Mouse (Mus musculus) intestine, embryonic 14.5 days (tissue): ENCODE measurements around the gene Fhod1. TPM values are rescaled to one million over a fixed set of nuclear protein-coding genes. Genes with fewer than 3 reads are reported as not detected.

Experiments
- ATAC-seq: fragments of 200-750 bp; cut with Nextera tagmentation; replicated peaks from 2 replicates; pipeline ENCODE4 v1.8.0; 2017; ENCODE audit warnings: low read depth, moderate number of reproducible peaks, moderate TSS enrichment, moderate library complexity; ENCODE audit not compliant: low FRiP score, low TSS enrichment
- DNase-seq: peaks from one replicate; pipeline ENCODE4 v3.0.0-alpha.2; 2018; ENCODE audit warnings: low spot score
- H3K27ac ChIP-seq: fragments of 300-500 bp; sonication (generic); 2 replicates; pipeline ENCODE4 v1.5.1; 2014; ENCODE audit warnings: low read depth, mild to moderate bottlenecking, control low read depth
- H3K27me3 ChIP-seq: fragments of 300-500 bp; sonication (generic); replicated peaks from 2 replicates; pipeline ENCODE4 v1.6.1; 2014; ENCODE audit warnings: low read length, control low read depth; ENCODE audit not compliant: control insufficient read depth, insufficient read depth
- H3K36me3 ChIP-seq: fragments of 300-500 bp; sonication (generic); 2 replicates; pipeline ENCODE4 v1.6.1; 2014; ENCODE audit warnings: low read length, control low read depth; ENCODE audit not compliant: control insufficient read depth, insufficient read depth
- H3K4me1 ChIP-seq: fragments of 300-500 bp; sonication (generic); replicated peaks from 2 replicates; pipeline ENCODE4 v1.6.1; 2014; ENCODE audit warnings: low read length, control low read depth, mixed read lengths; ENCODE audit not compliant: control insufficient read depth, insufficient read depth
- H3K4me2 ChIP-seq: fragments of 300-500 bp; sonication (generic); 2 replicates; pipeline ENCODE4 v1.6.1; 2014; ENCODE audit warnings: low read length
- H3K4me3 ChIP-seq: fragments of 300-500 bp; sonication (generic); 2 replicates; pipeline ENCODE4 v1.5.1; 2014; ENCODE audit warnings: low read depth, low read length, control low read depth, mixed read lengths
- H3K9ac ChIP-seq: fragments of 300-500 bp; sonication (generic); 2 replicates; pipeline ENCODE4 v1.6.1; 2014; ENCODE audit warnings: mild to moderate bottlenecking, low read length
- H3K9me3 ChIP-seq: fragments of 300-500 bp; sonication (generic); 2 replicates; pipeline ENCODE4 v1.6.1; 2016; ENCODE audit warnings: low read length, control low read depth; ENCODE audit not compliant: control insufficient read depth
- WGBS: fragments of 180-500 bp; shearing (Covaris S2); extraction: QIAGEN DNeasy Blood & Tissue Kit; methylation state at CpG from one replicate; pipeline ENCODE4 v1.1.7; 2014; 5-methylcytosine and 5-hydroxymethylcytosine counted together
- polyA plus RNA-seq: library from polyadenylated mRNA; unstranded; fragments of >200 nt; fragmentation: Nextera tagmentation; extraction: Ambion mirVana; gene quantifications from 2 replicates; pipeline ENCODE4 v1.2.1, GENCODE M21; 2014

Gene Fhod1
- polyA plus RNA-seq, 1 experiment from 2014 or later = 3.5 TPM

- H3K36me3 ChIP-seq = peaks cover 89% of the 10 kb centered on the region
- H3K4me3 ChIP-seq = no peak overlapping the region
- H3K4me1 ChIP-seq = peaks cover under 1% of the 10 kb centered on the region; the same call in 1 of the 2 replicates
- WGBS = 62% methylated on average over 2 of the region's 2 CpGs
- no peak overlapping the region for H3K9ac ChIP-seq
- H3K27ac ChIP-seq = no peak overlapping the region
- no peaks in the 10 kb centered on the region for H3K27me3 ChIP-seq
- no peak overlapping the region for H3K4me2 ChIP-seq
- H3K9me3 ChIP-seq = no peaks in the 10 kb centered on the region
- ATAC-seq (peak; percentile 48; the same call in 1 of the 2 replicates), DNase-seq (no peak)
Observed at GRCm38 (mm10) chr8:105332523-105332922, 15.2 kb downstream of the Fhod1 start.

- H3K9ac ChIP-seq = no peak overlapping the region
- H3K4me2 ChIP-seq = no peak overlapping the region
- ATAC-seq = no peak
- no peak for DNase-seq
- H3K4me3 ChIP-seq = no peak overlapping the region
- H3K27me3 ChIP-seq = no peaks in the 10 kb centered on the region
- H3K36me3 ChIP-seq = peaks cover 83% of the 10 kb centered on the region
- peaks cover 7% of the 10 kb centered on the region; the same call in 1 of the 2 replicates for H3K4me1 ChIP-seq
- no peaks in the 10 kb centered on the region for H3K9me3 ChIP-seq
- 95% methylated on average over 9 of the region's 9 CpGs for WGBS
- H3K27ac ChIP-seq = no peak overlapping the region
Observed at GRCm38 (mm10) chr8:105331931-105332330, 15.8 kb downstream of the Fhod1 start.

GRCm38 (mm10) chr8:105331469-105331868, 16.3 kb downstream of the Fhod1 start:
- no peak for ATAC-seq
- Histone ChIP-seq H3K9me3 (no peaks in the 10 kb centered on the region), H3K4me3 (no peak overlapping the region), H3K4me2 (no peak overlapping the region), H3K27ac (no peak overlapping the region), H3K4me1 (peaks cover 8% of the 10 kb centered on the region; the same call in 1 of the 2 replicates), H3K36me3 (peaks cover 79% of the 10 kb centered on the region), H3K9ac (no peak overlapping the region), H3K27me3 (no peaks in the 10 kb centered on the region)
- 93% methylated on average over 22 of the region's 22 CpGs for WGBS
- DNase-seq = no peak

- Histone ChIP-seq H3K27ac (no peak overlapping the region), H3K36me3 (peaks cover 67% of the 10 kb centered on the region), H3K4me3 (no peak overlapping the region), H3K27me3 (no peaks in the 10 kb centered on the region), H3K9ac (no peak overlapping the region), H3K4me2 (no peak overlapping the region), H3K4me1 (peaks cover 11% of the 10 kb centered on the region), H3K9me3 (no peaks in the 10 kb centered on the region)
- no peak for ATAC-seq
- DNase-seq = no peak
- 91% methylated on average over 12 of the region's 12 CpGs for WGBS
Observed at GRCm38 (mm10) chr8:105330325-105330724, 17.4 kb downstream of the Fhod1 start.

GRCm38 (mm10) chr8:105326968-105327367, 20.8 kb downstream of the Fhod1 start:
- peak overlapping the region; percentile 58; the same call in 1 of the 2 replicates for H3K27ac ChIP-seq
- peak overlapping the region; percentile 89 for H3K4me3 ChIP-seq
- ATAC-seq (no peak), DNase-seq (no peak)
- peak overlapping the region; percentile 96 for H3K4me2 ChIP-seq
- H3K27me3 ChIP-seq = no peaks in the 10 kb centered on the region
- 36% methylated on average over 6 of the region's 6 CpGs for WGBS
- peaks cover 52% of the 10 kb centered on the region for H3K36me3 ChIP-seq
- peaks cover 16% of the 10 kb centered on the region for H3K4me1 ChIP-seq
- peak overlapping the region; percentile 77 for H3K9ac ChIP-seq
- H3K9me3 ChIP-seq = no peaks in the 10 kb centered on the region

GRCm38 (mm10) chr8:105326141-105326672, 21.5 kb downstream of the Fhod1 start, which contains the start of the genes Lrrc29 and Tmem208:
Gene Lrrc29, minus strand, starts transcription at chr8:105326278.
Gene Tmem208, plus strand, starts transcription at chr8:105326354.
- WGBS = under 1% methylated on average over 36 of the region's 36 CpGs
- ATAC-seq = peak; percentile 90
- Histone ChIP-seq H3K4me2 (peak within 1 kb of the TSS; percentile 96), H3K4me3 (peak within 1 kb of the TSS; percentile 89), H3K9me3 (no peaks in the 10 kb centered on the region), H3K27ac (peak within 1 kb of the TSS; percentile 58), H3K27me3 (no peaks in the 10 kb centered on the region), H3K9ac (peak within 1 kb of the TSS; percentile 77), H3K36me3 (peaks cover 47% of the 10 kb centered on the region), H3K4me1 (peaks cover 16% of the 10 kb centered on the region)
- DNase-seq = peak; percentile 98

GRCm38 (mm10) chr8:105325641-105326093, 22.1 kb downstream of the Fhod1 start:
- Histone ChIP-seq H3K4me2 (peak overlapping the region; percentile 96), H3K27ac (peak overlapping the region; percentile 58), H3K9me3 (no peaks in the 10 kb centered on the region), H3K4me1 (peaks cover 16% of the 10 kb centered on the region), H3K27me3 (no peaks in the 10 kb centered on the region), H3K36me3 (peaks cover 41% of the 10 kb centered on the region), H3K4me3 (peak overlapping the region; percentile 89), H3K9ac (peak overlapping the region; percentile 77)
- WGBS = under 1% methylated on average over 12 of the region's 12 CpGs
- ATAC-seq (no peak; the same call in none of the 2 replicates), DNase-seq (no peak)

GRCm38 (mm10) chr8:105323183-105323582, 24.6 kb downstream of the Fhod1 start:
- H3K36me3 ChIP-seq = peaks cover 32% of the 10 kb centered on the region

More at GRCm38 (mm10) chr8:105323183-105323582, 24.6 kb downstream of the Fhod1 start:
- DNase-seq (no peak), ATAC-seq (no peak)
- no peak overlapping the region for H3K4me3 ChIP-seq
- 84% methylated on average over 4 of the region's 4 CpGs for WGBS
- no peak overlapping the region for H3K27ac ChIP-seq
- no peak overlapping the region for H3K4me2 ChIP-seq
- H3K9ac ChIP-seq = no peak overlapping the region
- no peaks in the 10 kb centered on the region for H3K9me3 ChIP-seq
- peaks cover 16% of the 10 kb centered on the region for H3K4me1 ChIP-seq
- no peaks in the 10 kb centered on the region for H3K27me3 ChIP-seq
